Mouse (Mus musculus) forebrain, embryonic 11.5 days (tissue): ENCODE results near the gene Fam20b. TPM values are rescaled to one million over a fixed set of nuclear protein-coding genes. Genes with fewer than 3 reads are reported as not detected.
A peak's percentile ranks its signal among the peaks of the same experiment; 100 is the strongest.

Source experiments
- ATAC-seq: fragments of 200-750 bp; cut with Nextera tagmentation; replicated peaks from 2 replicates; pipeline ENCODE4 v1.8.0; 2017; ENCODE audit warnings: moderate TSS enrichment; ENCODE audit not compliant: low FRiP score
- DNase-seq: peaks from one replicate; pipeline ENCODE4 v3.0.0-alpha.2; 2017; ENCODE audit warnings: low spot score
- H3K27ac ChIP-seq: fragments of 300-500 bp; sonication (generic); 2 replicates; pipeline ENCODE4 v1.5.1; 2014; ENCODE audit warnings: low read depth, low read length
- H3K27me3 ChIP-seq: fragments of 300-500 bp; sonication (generic); 2 replicates; pipeline ENCODE4 v1.6.1; 2014; ENCODE audit warnings: mild to moderate bottlenecking, low read length, mixed read lengths; ENCODE audit not compliant: control insufficient read depth, insufficient read depth
- H3K36me3 ChIP-seq: fragments of 300-500 bp; sonication (generic); 2 replicates; pipeline ENCODE4 v1.6.1; 2014; ENCODE audit warnings: mild to moderate bottlenecking, low read length, moderate library complexity, mixed read lengths; ENCODE audit not compliant: control insufficient read depth, insufficient read depth
- H3K4me1 ChIP-seq: fragments of 300-500 bp; sonication (generic); replicated peaks from 2 replicates; pipeline ENCODE4 v1.6.1; 2014; ENCODE audit warnings: low read length, mixed read lengths; ENCODE audit not compliant: control insufficient read depth, insufficient read depth
- H3K4me2 ChIP-seq: fragments of 300-500 bp; sonication (generic); 2 replicates; pipeline ENCODE4 v1.6.1; 2014; ENCODE audit warnings: low read depth, mild to moderate bottlenecking, low read length, moderate library complexity, mixed read lengths; ENCODE audit not compliant: severe bottlenecking
- H3K4me3 ChIP-seq: fragments of 300-500 bp; sonication (generic); 2 replicates; pipeline ENCODE4 v1.5.1; 2014; ENCODE audit warnings: low read depth, low read length
- H3K9ac ChIP-seq: fragments of 300-500 bp; sonication (generic); 2 replicates; pipeline ENCODE4 v1.6.1; 2014; ENCODE audit warnings: low read length
- H3K9me3 ChIP-seq: fragments of 300-500 bp; sonication (generic); 2 replicates; pipeline ENCODE4 v1.6.1; 2016; ENCODE audit warnings: low read length, mixed read lengths; ENCODE audit not compliant: control insufficient read depth
- WGBS: fragments of 180-500 bp; shearing (Covaris S2); extraction: QIAGEN DNeasy Blood & Tissue Kit; methylation state at CpG from one replicate; pipeline ENCODE4 v1.1.7; 2014; 5-methylcytosine and 5-hydroxymethylcytosine counted together
- polyA plus RNA-seq: library from polyadenylated mRNA; unstranded; fragments of >200 nt; fragmentation: Nextera tagmentation; extraction: Ambion mirVana; gene quantifications from 2 replicates; pipeline ENCODE4 v1.2.1, GENCODE M21; 2014

Gene Fam20b
- polyA plus RNA-seq, 1 experiment from 2014 or later, result 22.9 TPM

- Histone ChIP-seq H3K9ac (no peak overlapping the region), H3K36me3 (no peaks in the 10 kb centered on the region), H3K4me2 (no peak overlapping the region), H3K4me3 (no peak overlapping the region), H3K27ac (no peak overlapping the region), H3K9me3 (no peaks in the 10 kb centered on the region), H3K27me3 (no peaks in the 10 kb centered on the region), H3K4me1 (peaks cover 7% of the 10 kb centered on the region; the same call in 1 of the 2 replicates)
- WGBS, result 88% methylated on average over 7 of the region's 7 CpGs
- ATAC-seq, result no peak
- no peak for DNase-seq
Observed at GRCm38 (mm10) chr1:156752990-156753389, 34.1 kb upstream of the Fam20b start.

- Histone ChIP-seq H3K36me3 (no peaks in the 10 kb centered on the region), H3K4me2 (peak overlapping the region; percentile 43), H3K27ac (no peak overlapping the region; the same call in 1 of the 2 replicates), H3K4me1 (peaks cover 7% of the 10 kb centered on the region; the same call in 1 of the 2 replicates), H3K9me3 (no peaks in the 10 kb centered on the region), H3K27me3 (no peaks in the 10 kb centered on the region), H3K4me3 (peak overlapping the region; percentile 16; the same call in 1 of the 2 replicates), H3K9ac (peak overlapping the region; percentile 62)
- 8% methylated on average over 21 of the region's 21 CpGs for WGBS
- ATAC-seq (peak; percentile 73), DNase-seq (peak; percentile 91)
Observed at GRCm38 (mm10) chr1:156752020-156752724, 33.3 kb upstream of the Fam20b start.

GRCm38 (mm10) chr1:156750261-156750660, 31.4 kb upstream of the Fam20b start:
- Histone ChIP-seq H3K9ac (no peak overlapping the region), H3K4me2 (no peak overlapping the region), H3K27me3 (no peaks in the 10 kb centered on the region), H3K4me3 (no peak overlapping the region), H3K27ac (no peak overlapping the region), H3K36me3 (no peaks in the 10 kb centered on the region), H3K4me1 (peaks cover 7% of the 10 kb centered on the region; the same call in 1 of the 2 replicates), H3K9me3 (no peaks in the 10 kb centered on the region)
- DNase-seq (no peak), ATAC-seq (no peak)
- whole genome bisulfite sequencing, result 63% methylated on average over 4 of the region's 4 CpGs

DNA sequence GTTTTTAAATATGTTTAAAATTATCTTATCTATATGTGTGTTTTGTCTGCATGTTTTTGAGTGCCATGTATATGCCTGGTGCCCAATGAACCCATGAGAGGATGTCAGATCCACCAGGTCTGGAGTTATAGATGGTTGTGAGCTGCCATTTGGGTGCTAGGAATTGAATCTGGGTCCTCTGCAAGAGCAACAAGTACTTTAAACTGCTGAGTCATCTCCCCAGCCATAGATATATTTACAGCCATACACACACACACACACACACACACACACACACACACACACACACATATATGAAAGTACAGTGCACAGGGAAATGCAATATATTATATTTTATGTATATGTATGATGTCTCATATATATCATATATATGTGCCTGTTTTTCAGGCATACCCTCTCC, 30.2 kb upstream of the Fam20b start:
- H3K4me3 ChIP-seq, result no peak overlapping the region
- H3K4me2 ChIP-seq, result no peak overlapping the region
- no peak for DNase-seq
- no peak for ATAC-seq
- no peaks in the 10 kb centered on the region for H3K9me3 ChIP-seq
- H3K36me3 ChIP-seq, result no peaks in the 10 kb centered on the region
- no peak overlapping the region for H3K9ac ChIP-seq
- H3K27ac ChIP-seq, result no peak overlapping the region
- H3K4me1 ChIP-seq, result 0 out of 2 replicates have a peak, but pooled peaks cover 2% of the 10 kb centered on the region
- H3K27me3 ChIP-seq, result no peaks in the 10 kb centered on the region

DNA sequence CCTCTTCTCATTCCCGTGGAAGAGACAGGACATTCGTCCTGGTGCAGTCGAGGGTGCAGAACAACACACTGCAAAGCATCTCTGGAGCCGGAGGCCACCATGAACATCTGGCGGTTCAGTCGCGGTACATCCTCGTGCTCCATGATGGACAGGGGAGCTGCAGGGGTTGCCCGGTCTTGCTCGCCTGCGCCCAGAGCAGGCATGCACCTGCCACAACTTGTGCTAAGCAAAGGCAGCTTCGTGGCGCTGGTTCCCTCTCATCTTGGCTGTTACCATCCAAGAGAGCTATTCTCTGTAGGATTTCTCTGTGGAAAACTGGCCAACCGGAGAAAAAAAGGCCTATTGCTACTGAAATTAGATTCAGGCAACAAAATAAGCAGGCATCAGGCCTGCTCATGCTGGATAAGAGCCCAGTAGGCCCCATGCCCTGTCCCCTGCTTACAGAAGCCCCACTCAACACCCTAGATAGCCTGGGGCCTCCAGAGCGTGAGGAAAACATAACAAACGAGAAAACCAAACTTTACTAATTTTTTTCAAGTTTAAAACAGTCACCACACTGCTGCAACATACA, 29.6 kb upstream of the Fam20b start:
- no peak overlapping the region for H3K4me3 ChIP-seq
- ATAC-seq, result no peak

DNA sequence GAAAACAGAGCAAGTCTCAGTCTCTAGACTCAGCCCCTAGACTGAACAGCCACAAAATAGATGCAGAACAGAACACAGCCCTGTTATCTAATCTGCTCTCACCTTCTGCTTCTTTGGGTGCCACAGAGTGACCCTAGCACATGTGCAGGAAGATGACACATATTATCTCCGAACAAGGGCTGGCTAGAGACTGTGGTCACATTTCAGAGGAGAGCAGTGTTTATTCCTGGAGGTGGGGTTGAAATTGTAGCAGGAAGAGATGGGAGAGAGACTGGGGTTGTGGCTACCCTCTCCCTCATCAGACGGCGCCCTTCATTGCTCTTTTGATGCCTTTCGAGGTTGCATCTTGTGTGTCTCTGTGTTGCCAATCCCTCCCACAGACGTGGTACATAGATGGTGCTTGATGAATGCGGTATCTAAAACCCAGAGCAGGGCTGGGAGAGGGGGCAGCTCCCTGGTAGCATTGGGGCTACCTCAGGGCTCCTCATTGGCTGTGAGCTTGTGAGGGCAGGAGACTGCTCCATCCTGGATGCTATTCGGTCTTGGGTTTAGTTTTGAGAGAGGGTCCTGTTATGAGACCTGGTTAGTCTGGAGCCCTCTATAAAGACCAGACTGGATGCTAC, 26.4 kb upstream of the Fam20b start:
- WGBS, result 88% methylated on average over 7 of the region's 7 CpGs
- no peak overlapping the region for H3K4me2 ChIP-seq
- no peaks in the 10 kb centered on the region for H3K36me3 ChIP-seq
- H3K27me3 ChIP-seq, result no peaks in the 10 kb centered on the region
- H3K4me1 ChIP-seq, result no peaks in the 10 kb centered on the region
- ATAC-seq, result peak; percentile 16; the same call in 1 of the 2 replicates
- no peak overlapping the region for H3K4me3 ChIP-seq
- DNase-seq, result no peak
- H3K27ac ChIP-seq, result no peak overlapping the region
- H3K9ac ChIP-seq, result no peak overlapping the region
- H3K9me3 ChIP-seq, result no peaks in the 10 kb centered on the region

More for the DNA sequence above, 29.6 kb upstream of the Fam20b start:
- Histone ChIP-seq H3K9me3 (no peaks in the 10 kb centered on the region), H3K36me3 (no peaks in the 10 kb centered on the region), H3K9ac (no peak overlapping the region), H3K27me3 (no peaks in the 10 kb centered on the region), H3K4me2 (no peak overlapping the region), H3K4me1 (0 out of 2 replicates have a peak, but pooled peaks cover 2% of the 10 kb centered on the region), H3K27ac (no peak overlapping the region)
- no peak for DNase-seq
- 89% methylated on average over 16 of the region's 16 CpGs for WGBS

DNA sequence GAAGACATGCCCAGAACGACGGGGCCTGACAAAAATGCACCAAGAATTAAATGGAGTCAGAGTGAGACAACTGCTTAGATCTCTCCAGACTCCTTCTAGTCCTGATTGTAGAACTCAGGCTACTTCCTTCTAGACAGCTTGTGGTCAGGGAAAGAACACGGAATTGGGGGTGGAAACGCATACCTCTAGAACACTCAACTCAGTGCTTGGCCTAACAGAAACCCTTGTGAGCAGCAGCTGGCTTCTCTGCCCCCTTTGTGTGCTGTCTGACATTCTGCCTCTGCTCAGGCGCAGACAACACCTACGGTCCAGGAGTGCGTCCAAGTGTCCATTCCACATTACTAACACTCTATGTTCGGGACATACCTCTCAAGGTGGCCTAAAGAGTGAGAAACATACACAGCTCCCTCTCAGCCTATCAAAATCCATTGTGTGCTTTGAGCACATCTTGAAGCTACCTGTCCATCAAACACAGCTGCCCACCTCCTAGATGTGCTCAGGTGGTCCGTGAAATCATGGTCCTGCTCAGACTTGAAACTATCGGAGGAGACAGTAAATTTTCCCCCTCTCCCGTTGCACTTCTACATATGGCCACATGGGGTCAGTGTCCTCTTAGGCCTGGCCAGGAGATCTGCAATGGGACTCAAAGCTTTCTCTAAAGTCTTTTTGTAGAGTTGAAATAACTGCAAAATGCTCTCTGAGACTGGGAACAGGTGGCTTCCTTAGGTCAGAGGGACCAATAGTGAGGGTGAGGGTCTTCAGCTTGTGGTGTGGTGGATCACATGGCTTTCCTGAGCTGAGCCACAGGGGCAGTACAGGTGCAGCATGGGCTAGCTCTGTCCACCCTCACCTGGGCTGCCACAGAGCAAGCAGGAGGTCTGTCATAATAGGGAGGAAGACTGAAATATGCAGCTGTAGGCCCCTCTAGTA, 22.9 kb upstream of the Fam20b start:
- Histone ChIP-seq H3K4me1 (no peaks in the 10 kb centered on the region), H3K4me3 (no peak overlapping the region), H3K4me2 (no peak overlapping the region), H3K27me3 (no peaks in the 10 kb centered on the region), H3K9me3 (no peaks in the 10 kb centered on the region), H3K36me3 (no peaks in the 10 kb centered on the region), H3K27ac (no peak overlapping the region), H3K9ac (no peak overlapping the region)
- ATAC-seq (peak; percentile 61; the same call in 1 of the 2 replicates), DNase-seq (peak; percentile 78)
- WGBS, result 62% methylated on average over 11 of the region's 11 CpGs

- 77% methylated on average over 2 of the region's 2 CpGs for WGBS
Observed at GRCm38 (mm10) chr1:156735788-156736187, 16.9 kb upstream of the Fam20b start.

More at GRCm38 (mm10) chr1:156735788-156736187, 16.9 kb upstream of the Fam20b start:
- Histone ChIP-seq H3K36me3 (no peaks in the 10 kb centered on the region), H3K9ac (no peak overlapping the region), H3K9me3 (no peaks in the 10 kb centered on the region), H3K4me1 (no peaks in the 10 kb centered on the region), H3K4me2 (no peak overlapping the region), H3K27me3 (no peaks in the 10 kb centered on the region), H3K27ac (no peak overlapping the region), H3K4me3 (no peak overlapping the region)
- no peak for DNase-seq
- no peak for ATAC-seq
